Mouse (Mus musculus) liver, adult 2 months (tissue): ENCODE data around the gene Nr5a2.

Experiments used
- CTCF ChIP-seq: fragments of 200-500 bp; IDR thresholded peaks from 2 replicates; pipeline ENCODE4 v1.5.1; 2011; ENCODE audit warnings: low read depth, low read length, control low read depth
- POLR2A ChIP-seq: fragments of 200-500 bp; IDR thresholded peaks from 2 replicates; pipeline ENCODE4 v1.6.1; 2011; ENCODE audit warnings: low read length, control low read depth; ENCODE audit not compliant: insufficient read depth; ENCODE audit errors: extremely low read depth

GRCm38 (mm10) chr1:136920089-136920488 is 40.2 kb downstream of the Nr5a2 start:
- TF ChIP-seq POLR2A, result no peak
- no peak for TF ChIP-seq CTCF
